Mouse (Mus musculus) midbrain, embryonic 16.5 days (tissue): ENCODE measurements around the gene Cox14. TPM values are rescaled to one million over a fixed set of nuclear protein-coding genes. Genes with fewer than 3 reads are reported as not detected.

Experiments
- ATAC-seq: fragments of 200-750 bp; cut with Nextera tagmentation; 2 replicates; pipeline ENCODE4 v1.8.0; 2017; ENCODE audit warnings: moderate TSS enrichment
- H3K27ac ChIP-seq: fragments of 300-500 bp; sonication (generic); 2 replicates; pipeline ENCODE4 v1.5.1; 2014; ENCODE audit warnings: mild to moderate bottlenecking, low read length, mixed read lengths
- H3K27me3 ChIP-seq: fragments of 300-500 bp; sonication (generic); 2 replicates; pipeline ENCODE4 v1.6.1; 2014; ENCODE audit warnings: low read depth, low read length, mixed read lengths; ENCODE audit not compliant: control insufficient read depth, insufficient read depth
- H3K36me3 ChIP-seq: fragments of 300-500 bp; sonication (generic); 2 replicates; pipeline ENCODE4 v1.6.1; 2014; ENCODE audit warnings: mild to moderate bottlenecking, low read length, moderate library complexity, mixed read lengths; ENCODE audit not compliant: control insufficient read depth, insufficient read depth
- H3K4me1 ChIP-seq: fragments of 300-500 bp; sonication (generic); 2 replicates; pipeline ENCODE4 v1.6.1; 2014; ENCODE audit warnings: mild to moderate bottlenecking, low read length, mixed read lengths; ENCODE audit not compliant: control insufficient read depth, insufficient read depth
- H3K4me2 ChIP-seq: fragments of 300-500 bp; sonication (generic); 2 replicates; pipeline ENCODE4 v1.6.1; 2014; ENCODE audit warnings: mild to moderate bottlenecking, low read length, mixed read lengths
- H3K4me3 ChIP-seq: fragments of 300-500 bp; sonication (generic); 2 replicates; pipeline ENCODE4 v1.5.1; 2014; ENCODE audit warnings: low read depth, mild to moderate bottlenecking, low read length, moderate library complexity, mixed read lengths
- H3K9ac ChIP-seq: fragments of 300-500 bp; sonication (generic); 2 replicates; pipeline ENCODE4 v1.6.1; 2014; ENCODE audit warnings: low read depth, low read length, mixed read lengths
- H3K9me3 ChIP-seq: fragments of 300-500 bp; sonication (generic); replicated peaks from 2 replicates; pipeline ENCODE4 v1.6.1; 2014; ENCODE audit warnings: mild to moderate bottlenecking, low read length, mixed read lengths; ENCODE audit not compliant: control insufficient read depth, poor library complexity, severe bottlenecking
- WGBS: fragments of 180-500 bp; shearing (Covaris S2); extraction: QIAGEN DNeasy Blood & Tissue Kit; methylation state at CpG from one replicate; pipeline ENCODE4 v1.1.7; 2014; 5-methylcytosine and 5-hydroxymethylcytosine counted together
- polyA plus RNA-seq: library from polyadenylated mRNA; unstranded; fragments of >200 nt; fragmentation: Nextera tagmentation; extraction: Ambion mirVana; gene quantifications from 2 replicates; pipeline ENCODE4 v1.2.1, GENCODE M21; 2015

The Cox14 gene
- polyA plus RNA-seq = 142 and 164 TPM in 2 replicates

GRCm38 (mm10) chr15:99725341-99726155 lies at the start of gene Cox14:
Gene Cox14 (plus strand): TSS chr15:99725618.
- under 1% methylated on average over 65 of the region's 68 CpGs for WGBS
- H3K27ac ChIP-seq = peak within 1 kb of the TSS; percentile 90
- ATAC-seq = peak; percentile 95
- H3K9me3 ChIP-seq = no peaks in the 10 kb centered on the region
- H3K4me1 ChIP-seq = peaks cover 21% of the 10 kb centered on the region
- no peaks in the 10 kb centered on the region for H3K27me3 ChIP-seq
- H3K4me2 ChIP-seq = peak within 1 kb of the TSS; percentile 75
- peak within 1 kb of the TSS; percentile 94 for H3K9ac ChIP-seq
- H3K4me3 ChIP-seq = peak within 1 kb of the TSS; percentile 100
- H3K36me3 ChIP-seq = peaks cover 17% of the 10 kb centered on the region; the same call in 1 of the 2 replicates

GRCm38 (mm10) chr15:99677089-99677488 lies 48.3 kb upstream of the Cox14 start:
- Histone ChIP-seq H3K36me3 (no peaks in the 10 kb centered on the region), H3K4me3 (no peak overlapping the region), H3K27me3 (no peaks in the 10 kb centered on the region), H3K27ac (peak overlapping the region; percentile 33), H3K9ac (peak overlapping the region; percentile 47), H3K4me1 (peaks cover 51% of the 10 kb centered on the region), H3K9me3 (no peaks in the 10 kb centered on the region), H3K4me2 (peak overlapping the region; percentile 40)
- WGBS = 13% methylated on average over 8 of the region's 8 CpGs
- peak; percentile 34 for ATAC-seq

- no peak overlapping the region for H3K27ac ChIP-seq
- no peaks in the 10 kb centered on the region for H3K27me3 ChIP-seq
- H3K36me3 ChIP-seq = peaks cover 3% of the 10 kb centered on the region; the same call in 1 of the 2 replicates
- no peaks in the 10 kb centered on the region for H3K9me3 ChIP-seq
- no peak for ATAC-seq
- 15% methylated on average over 13 of the region's 13 CpGs for WGBS
- H3K4me3 ChIP-seq = no peak overlapping the region
- H3K4me2 ChIP-seq = no peak overlapping the region
- H3K4me1 ChIP-seq = peaks cover 42% of the 10 kb centered on the region
- no peak overlapping the region for H3K9ac ChIP-seq
These were observed 47.2 kb upstream of the Cox14 start for GRCm38 (mm10) chr15:99678063-99678800.

- Histone ChIP-seq H3K4me2 (no peak overlapping the region), H3K36me3 (peaks cover 3% of the 10 kb centered on the region; the same call in 1 of the 2 replicates), H3K27ac (no peak overlapping the region), H3K4me3 (no peak overlapping the region), H3K4me1 (peaks cover 35% of the 10 kb centered on the region), H3K27me3 (no peaks in the 10 kb centered on the region), H3K9ac (no peak overlapping the region), H3K9me3 (no peaks in the 10 kb centered on the region)
- 69% methylated on average over 7 of the region's 7 CpGs for WGBS
- no peak for ATAC-seq
These were observed 46.4 kb upstream of the Cox14 start for GRCm38 (mm10) chr15:99679008-99679407.

GRCm38 (mm10) chr15:99682880-99683279 lies 42.5 kb upstream of the Cox14 start:
- no peaks in the 10 kb centered on the region for H3K9me3 ChIP-seq
- no peak for ATAC-seq
- no peak overlapping the region for H3K4me3 ChIP-seq
- no peak overlapping the region for H3K4me2 ChIP-seq
- peaks cover 5% of the 10 kb centered on the region for H3K4me1 ChIP-seq
- peaks cover 12% of the 10 kb centered on the region for H3K36me3 ChIP-seq
- no peaks in the 10 kb centered on the region for H3K27me3 ChIP-seq
- WGBS = 91% methylated on average over 7 of the region's 7 CpGs
- no peak overlapping the region for H3K9ac ChIP-seq
- no peak overlapping the region for H3K27ac ChIP-seq

GRCm38 (mm10) chr15:99684156-99684555 lies 41.3 kb upstream of the Cox14 start:
- Histone ChIP-seq H3K4me1 (no peaks in the 10 kb centered on the region), H3K27me3 (no peaks in the 10 kb centered on the region), H3K4me3 (no peak overlapping the region), H3K9ac (no peak overlapping the region), H3K9me3 (no peaks in the 10 kb centered on the region), H3K27ac (no peak overlapping the region), H3K4me2 (no peak overlapping the region), H3K36me3 (peaks cover 12% of the 10 kb centered on the region)
- no peak for ATAC-seq
- 93% methylated on average over 5 of the region's 5 CpGs for WGBS

- H3K4me2 ChIP-seq = no peak overlapping the region
- 4% methylated on average over 4 of the region's 4 CpGs for WGBS
- H3K27ac ChIP-seq = no peak overlapping the region
- no peaks in the 10 kb centered on the region for H3K9me3 ChIP-seq
- no peak overlapping the region for H3K9ac ChIP-seq
- peaks cover 11% of the 10 kb centered on the region for H3K4me1 ChIP-seq
- H3K36me3 ChIP-seq = peaks cover 8% of the 10 kb centered on the region
- H3K27me3 ChIP-seq = no peaks in the 10 kb centered on the region
- ATAC-seq = peak; percentile 32; the same call in 1 of the 2 replicates
- H3K4me3 ChIP-seq = no peak overlapping the region
These were observed 36.7 kb upstream of the Cox14 start for GRCm38 (mm10) chr15:99688712-99689111.

- 10% methylated on average over 4 of the region's 4 CpGs for WGBS
- no peak overlapping the region for H3K9ac ChIP-seq
These were observed 34.5 kb upstream of the Cox14 start for GRCm38 (mm10) chr15:99690924-99691323.

GRCm38 (mm10) chr15:99691976-99692375 lies 33.4 kb upstream of the Cox14 start:
- no peak overlapping the region; the same call in 1 of the 2 replicates for H3K9ac ChIP-seq
- WGBS = 48% methylated on average over 9 of the region's 9 CpGs
- H3K4me1 ChIP-seq = peaks cover 11% of the 10 kb centered on the region
- no peak overlapping the region for H3K4me3 ChIP-seq
- H3K4me2 ChIP-seq = no peak overlapping the region
- H3K9me3 ChIP-seq = no peaks in the 10 kb centered on the region
- H3K27ac ChIP-seq = peak overlapping the region; percentile 10; the same call in 1 of the 2 replicates
- no peaks in the 10 kb centered on the region for H3K27me3 ChIP-seq
- ATAC-seq = no peak
- H3K36me3 ChIP-seq = peaks cover 9% of the 10 kb centered on the region

More at GRCm38 (mm10) chr15:99690924-99691323, 34.5 kb upstream of the Cox14 start:
- H3K4me3 ChIP-seq = no peak overlapping the region
- H3K9me3 ChIP-seq = no peaks in the 10 kb centered on the region
- no peak overlapping the region for H3K4me2 ChIP-seq
- no peaks in the 10 kb centered on the region for H3K27me3 ChIP-seq
- peaks cover 11% of the 10 kb centered on the region for H3K4me1 ChIP-seq
- peaks cover 8% of the 10 kb centered on the region; the same call in 1 of the 2 replicates for H3K36me3 ChIP-seq
- no peak for ATAC-seq
- no peak overlapping the region for H3K27ac ChIP-seq
